Mouse (Mus musculus): ENCODE results near the gene Zscan18. TPM values are rescaled to one million over a fixed set of nuclear protein-coding genes. Genes with fewer than 3 reads are reported as not detected.
A peak's percentile ranks its signal among the peaks of the same experiment; 100 is the strongest.

Gene Zscan18
- polyA plus RNA-seq (2014; fragmentation: Nextera tagmentation; extraction: Ambion mirVana), result 10.1 and 11.3 TPM in 2 replicates

DNA sequence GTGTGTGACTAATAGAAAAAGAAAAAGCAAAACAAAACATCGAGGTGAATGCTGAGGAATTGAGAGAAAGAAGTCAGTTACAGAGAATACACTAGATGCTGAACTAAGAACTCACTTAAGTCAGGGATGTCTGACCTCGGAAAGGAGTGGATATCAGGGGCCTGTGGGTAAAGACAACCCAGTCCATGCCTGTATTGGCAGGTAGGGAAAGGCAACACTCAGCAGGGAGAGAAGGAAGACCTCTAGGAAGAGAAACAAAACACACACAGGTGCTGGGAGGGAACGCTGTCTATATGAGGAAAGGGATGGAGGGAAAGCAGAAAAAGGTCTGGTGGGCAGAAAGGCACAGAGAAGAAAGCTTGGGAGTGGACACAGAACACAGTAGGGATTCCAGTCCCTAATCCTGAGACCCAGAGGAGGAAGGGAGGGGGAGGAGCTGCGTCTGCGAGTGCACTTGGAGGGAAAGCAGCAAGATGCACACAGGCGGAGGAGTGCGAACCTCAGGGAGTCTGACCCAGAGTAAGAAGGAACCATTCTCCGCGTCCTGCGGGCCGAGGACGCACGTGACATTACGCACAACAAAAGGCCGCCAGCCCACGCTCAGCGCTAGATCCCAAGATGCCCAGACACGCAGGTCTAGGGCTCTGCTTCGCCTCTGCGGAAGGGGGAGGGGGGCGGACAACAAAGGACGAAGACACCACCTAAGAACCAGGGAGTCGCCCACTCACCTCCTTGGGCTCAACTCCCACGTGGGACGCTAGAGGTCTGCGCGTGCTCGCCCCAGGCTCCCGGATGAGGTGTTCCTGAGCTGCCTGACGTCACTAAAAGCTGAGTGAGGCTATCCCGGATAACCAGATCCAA is at the start of gene Zscan18:
Zscan18 (minus strand) TSS at position 770 of the 861 bp plus-strand sequence.
- peaks cover 9% of the 10 kb centered on the region for H3K9me3 ChIP-seq (ENCODE audit: control insufficient read depth, low read length)
- 5% methylated on average over 30 of the region's 31 CpGs for WGBS
- peak within 1 kb of the TSS; percentile 79 for H3K27ac ChIP-seq (replicated peaks; ENCODE audit: low read depth, low read length)
- peak within 1 kb of the TSS; percentile 74 for H3K9ac ChIP-seq (ENCODE audit: low read depth, low read length)
- ATAC-seq (ENCODE audit: low read depth) (peak; percentile 97), DNase-seq (ENCODE audit: low spot score) (peak; percentile 95)
- no peaks in the 10 kb centered on the region for H3K27me3 ChIP-seq (replicated peaks; ENCODE audit: control insufficient read depth, insufficient read depth, low read length)
- H3K4me3 ChIP-seq (ENCODE audit: low read depth, low read length), result peak within 1 kb of the TSS; percentile 48
- H3K4me1 ChIP-seq (ENCODE audit: control insufficient read depth, insufficient read depth, low read length), result peaks cover 3% of the 10 kb centered on the region; the same call in 1 of the 2 replicates
- peaks cover 25% of the 10 kb centered on the region for H3K36me3 ChIP-seq (ENCODE audit: control insufficient read depth, insufficient read depth, low read length)
- peak within 1 kb of the TSS; percentile 83 for H3K4me2 ChIP-seq (ENCODE audit: low read depth, low read length)

GRCm38 (mm10) chr7:12835779-12836178 is 32.3 kb upstream of the Zscan18 start:
- DNase-seq (ENCODE audit: low spot score) (no peak), ATAC-seq (ENCODE audit: low read depth) (no peak)
- Histone ChIP-seq H3K9me3 (ENCODE audit: control insufficient read depth, low read length) (peaks cover 57% of the 10 kb centered on the region), H3K27ac (replicated peaks; ENCODE audit: low read depth, low read length) (no peak overlapping the region), H3K4me1 (ENCODE audit: control insufficient read depth, insufficient read depth, low read length) (peaks cover 3% of the 10 kb centered on the region; the same call in 1 of the 2 replicates), H3K27me3 (replicated peaks; ENCODE audit: control insufficient read depth, insufficient read depth, low read length) (no peaks in the 10 kb centered on the region), H3K9ac (ENCODE audit: low read depth, low read length) (no peak overlapping the region), H3K36me3 (ENCODE audit: control insufficient read depth, insufficient read depth, low read length) (peaks cover 48% of the 10 kb centered on the region), H3K4me2 (ENCODE audit: low read depth, low read length) (peak overlapping the region; percentile 72), H3K4me3 (ENCODE audit: low read depth, low read length) (peak overlapping the region; percentile 66)
- WGBS, result 97% methylated on average over 4 of the region's 4 CpGs

DNA sequence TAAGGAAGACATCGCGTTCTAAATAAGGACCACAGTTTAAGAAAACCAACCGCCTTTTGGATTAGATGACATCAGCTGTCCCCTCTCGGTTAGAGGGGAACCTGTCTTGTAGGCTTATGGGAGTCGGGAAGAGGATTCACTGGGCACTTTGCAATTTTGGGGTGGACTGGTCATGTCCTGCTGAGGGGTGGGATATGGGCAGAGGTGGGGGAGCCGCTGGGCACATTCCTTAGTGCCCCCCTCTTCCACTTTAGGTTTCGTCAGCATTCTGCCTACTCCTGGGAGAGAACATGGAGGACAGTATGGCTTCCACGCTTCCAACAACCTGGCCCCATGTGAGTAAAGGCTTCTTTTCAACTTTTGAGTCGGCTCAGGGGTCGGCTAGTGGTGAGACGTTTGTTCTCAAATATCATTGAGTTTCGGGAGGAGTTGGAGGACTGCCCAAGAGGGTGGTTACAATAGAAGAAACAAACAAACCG is 31.8 kb upstream of the Zscan18 start:
- peak overlapping the region; percentile 72 for H3K4me2 ChIP-seq (ENCODE audit: low read depth, low read length)
- peak; percentile 58 for DNase-seq (ENCODE audit: low spot score)
- H3K9ac ChIP-seq (ENCODE audit: low read depth, low read length), result peak overlapping the region; percentile 76
- no peaks in the 10 kb centered on the region for H3K27me3 ChIP-seq (replicated peaks; ENCODE audit: control insufficient read depth, insufficient read depth, low read length)
- H3K4me3 ChIP-seq (ENCODE audit: low read depth, low read length), result peak overlapping the region; percentile 66
- peak; percentile 9; the same call in 1 of the 2 replicates for ATAC-seq (ENCODE audit: low read depth)
- peaks cover 42% of the 10 kb centered on the region for H3K36me3 ChIP-seq (ENCODE audit: control insufficient read depth, insufficient read depth, low read length)
- H3K27ac ChIP-seq (replicated peaks; ENCODE audit: low read depth, low read length), result peak overlapping the region; percentile 80
- WGBS, result 32% methylated on average over 13 of the region's 13 CpGs
- H3K9me3 ChIP-seq (ENCODE audit: control insufficient read depth, low read length), result peaks cover 51% of the 10 kb centered on the region
- peaks cover 3% of the 10 kb centered on the region; the same call in 1 of the 2 replicates for H3K4me1 ChIP-seq (ENCODE audit: control insufficient read depth, insufficient read depth, low read length)

- Histone ChIP-seq H3K36me3 (ENCODE audit: control insufficient read depth, insufficient read depth, low read length) (peaks cover 35% of the 10 kb centered on the region), H3K4me2 (ENCODE audit: low read depth, low read length) (peak within 1 kb of the TSS; percentile 72), H3K27me3 (replicated peaks; ENCODE audit: control insufficient read depth, insufficient read depth, low read length) (no peaks in the 10 kb centered on the region), H3K27ac (replicated peaks; ENCODE audit: low read depth, low read length) (peak within 1 kb of the TSS; percentile 80), H3K9ac (ENCODE audit: low read depth, low read length) (peak within 1 kb of the TSS; percentile 76), H3K4me3 (ENCODE audit: low read depth, low read length) (peak within 1 kb of the TSS; percentile 66), H3K9me3 (ENCODE audit: control insufficient read depth, low read length) (peaks cover 45% of the 10 kb centered on the region), H3K4me1 (ENCODE audit: control insufficient read depth, insufficient read depth, low read length) (peaks cover 3% of the 10 kb centered on the region; the same call in 1 of the 2 replicates)
- WGBS, result 3% methylated on average over 47 of the region's 47 CpGs
- DNase-seq (ENCODE audit: low spot score), result peak; percentile 96
- peak; percentile 98 for ATAC-seq (ENCODE audit: low read depth)
Observed at GRCm38 (mm10) chr7:12834162-12835120, 31.0 kb upstream of the Zscan18 start, which contains the start of gene Zfp110. Gene Zfp110, plus strand, starts transcription at chr7:12834761.

GRCm38 (mm10) chr7:12818521-12819295 is 15.3 kb upstream of the Zscan18 start, which contains the start of gene Zfp329:
Gene Zfp329, minus strand, starts transcription at chr7:12818858.
- Histone ChIP-seq H3K4me3 (ENCODE audit: low read depth, low read length) (peak within 1 kb of the TSS; percentile 74), H3K27ac (replicated peaks; ENCODE audit: low read depth, low read length) (peak within 1 kb of the TSS; percentile 80), H3K4me1 (ENCODE audit: control insufficient read depth, insufficient read depth, low read length) (no peaks in the 10 kb centered on the region), H3K27me3 (replicated peaks; ENCODE audit: control insufficient read depth, insufficient read depth, low read length) (no peaks in the 10 kb centered on the region), H3K4me2 (ENCODE audit: low read depth, low read length) (peak within 1 kb of the TSS; percentile 58), H3K36me3 (ENCODE audit: control insufficient read depth, insufficient read depth, low read length) (peaks cover 25% of the 10 kb centered on the region), H3K9me3 (ENCODE audit: control insufficient read depth, low read length) (peaks cover 40% of the 10 kb centered on the region), H3K9ac (ENCODE audit: low read depth, low read length) (peak within 1 kb of the TSS; percentile 89)
- under 1% methylated on average over 33 of the region's 40 CpGs for WGBS
- ATAC-seq (ENCODE audit: low read depth) (peak; percentile 97), DNase-seq (ENCODE audit: low spot score) (peak; percentile 95)

- DNase-seq (ENCODE audit: low spot score) (no peak), ATAC-seq (ENCODE audit: low read depth) (no peak)
- Histone ChIP-seq H3K9ac (ENCODE audit: low read depth, low read length) (no peak overlapping the region), H3K36me3 (ENCODE audit: control insufficient read depth, insufficient read depth, low read length) (peaks cover 53% of the 10 kb centered on the region), H3K4me1 (ENCODE audit: control insufficient read depth, insufficient read depth, low read length) (no peaks in the 10 kb centered on the region), H3K27me3 (replicated peaks; ENCODE audit: control insufficient read depth, insufficient read depth, low read length) (no peaks in the 10 kb centered on the region), H3K9me3 (ENCODE audit: control insufficient read depth, low read length) (peaks cover 56% of the 10 kb centered on the region), H3K27ac (replicated peaks; ENCODE audit: low read depth, low read length) (no peak overlapping the region), H3K4me3 (ENCODE audit: low read depth, low read length) (no peak overlapping the region), H3K4me2 (ENCODE audit: low read depth, low read length) (no peak overlapping the region)
- WGBS, result 98% methylated on average over 8 of the region's 8 CpGs
Observed at GRCm38 (mm10) chr7:12815566-12815965, 12.1 kb upstream of the Zscan18 start.

- Histone ChIP-seq H3K36me3 (ENCODE audit: control insufficient read depth, insufficient read depth, low read length) (peaks cover 31% of the 10 kb centered on the region), H3K4me3 (ENCODE audit: low read depth, low read length) (peak overlapping the region; percentile 48), H3K27ac (replicated peaks; ENCODE audit: low read depth, low read length) (peak overlapping the region; percentile 79; the same call in 1 of the 2 replicates), H3K4me1 (ENCODE audit: control insufficient read depth, insufficient read depth, low read length) (peaks cover 3% of the 10 kb centered on the region; the same call in 1 of the 2 replicates), H3K27me3 (replicated peaks; ENCODE audit: control insufficient read depth, insufficient read depth, low read length) (no peaks in the 10 kb centered on the region), H3K9me3 (ENCODE audit: control insufficient read depth, low read length) (peaks cover 15% of the 10 kb centered on the region), H3K9ac (ENCODE audit: low read depth, low read length) (peak overlapping the region; percentile 74), H3K4me2 (ENCODE audit: low read depth, low read length) (peak overlapping the region; percentile 83)
- DNase-seq (ENCODE audit: low spot score) (no peak), ATAC-seq (ENCODE audit: low read depth) (no peak; the same call in 1 of the 2 replicates)
- under 1% methylated on average over 16 of the region's 16 CpGs for WGBS
Observed at GRCm38 (mm10) chr7:12803727-12804071, 264 bp upstream of the Zscan18 start.
